In genomic region chrX:51084211-51084610, GRCm38 (mm10) we compare ENCODE assay signal across 19 mouse cellular contexts.
A peak's percentile ranks its signal among the peaks of the same experiment; 100 is the strongest.
DNase-seq lines count a peak whose midpoint lies in the region; ATAC-seq lines count a peak whose summit lies in the region.
"Had no signal": no experiment of that assay in that cellular context is flagged by ENCODE, and none has a peak within 500 bp of the region (broad histone marks: within the 10 kb centered on the region; RNA-seq: fewer than 3 reads in every experiment).

No protein-coding gene starts in this region.

- DNase-seq in frontal cortex, postnatal 25 days (ENCODE audit: low spot score in 2 of 2) = no peak
- peak; percentile 5 to 6 for DNase-seq in left cerebral cortex, adult 18-20 months (ENCODE audit: low spot score in 2 of 2)
- no peak for DNase-seq in left cerebral cortex, adult 11 months (ENCODE audit: low spot score)
- peak; percentile 4 for DNase-seq in right cerebral cortex, adult 18-20 months
- no peak for DNase-seq in right cerebral cortex, postnatal 14 days
- DNase-seq in telencephalon, adult 2 months (ENCODE audit: low read depth, low spot score) = peak; percentile 26
- no peak for DNase-seq in urinary bladder, postnatal 25 days (ENCODE audit: low spot score)
- DNase-seq: adrenal gland, adult 2 months; adrenal gland, postnatal 10 days; adrenal gland, postnatal 25 days; B cell, adult 2 months; cerebellum, adult 11-12 months; cerebellum, adult 2 months; cerebellum, adult 9-10 months; cerebellum, postnatal 10 days; cerebellum, postnatal 25 days had no signal

- peak; percentile 92 for ATAC-seq in frontal cortex, adult (ENCODE audit: low TSS enrichment)
- ATAC-seq: forebrain, embryonic 13.5 days; forebrain, embryonic 15.5 days had no signal

Comparison
In these comparisons a context has a peak if more than half of its experiments do, and no peak if none do; other contexts are left out.
1. DNase-seq: peak in left cerebral cortex, adult 18-20 months (2 of 2), right cerebral cortex, adult 18-20 months (single experiment) and telencephalon, adult 2 months (single experiment); none in frontal cortex, postnatal 25 days (0 of 2), left cerebral cortex, adult 11 months (single experiment), right cerebral cortex, postnatal 14 days (single experiment) and urinary bladder, postnatal 25 days (single experiment).